Mouse (Mus musculus) midbrain, embryonic 13.5 days (tissue): ENCODE measurements around the gene Mgst3. TPM values are rescaled to one million over a fixed set of nuclear protein-coding genes. Genes with fewer than 3 reads are reported as not detected.
"Not testable (repeated sequence)": the region's sequence is repeated elsewhere in the genome, so short reads cannot be mapped to it uniquely, and the experiment has no call there.

ENCODE experiments used
- ATAC-seq: fragments of 200-750 bp; cut with Nextera tagmentation; 2 replicates; pipeline ENCODE4 v1.8.0; 2017; ENCODE audit warnings: mild to moderate bottlenecking, moderate TSS enrichment, moderate library complexity
- H3K27ac ChIP-seq: fragments of 300-500 bp; sonication (generic); 2 replicates; pipeline ENCODE4 v1.5.1; 2015; ENCODE audit warnings: inconsistent platforms, mild to moderate bottlenecking, moderate library complexity
- H3K27me3 ChIP-seq: fragments of 300-500 bp; sonication (generic); 2 replicates; pipeline ENCODE4 v1.6.1; 2015; ENCODE audit warnings: mild to moderate bottlenecking, inconsistent platforms
- H3K36me3 ChIP-seq: fragments of 300-500 bp; sonication (generic); 2 replicates; pipeline ENCODE4 v1.6.1; 2015; ENCODE audit warnings: mild to moderate bottlenecking, inconsistent platforms
- H3K4me1 ChIP-seq: fragments of 300-500 bp; sonication (generic); replicated peaks from 2 replicates; pipeline ENCODE4 v1.6.1; 2015; ENCODE audit warnings: inconsistent platforms
- H3K4me2 ChIP-seq: fragments of 300-500 bp; sonication (generic); replicated peaks from 2 replicates; pipeline ENCODE4 v1.6.1; 2015; ENCODE audit warnings: moderate library complexity, mild to moderate bottlenecking, inconsistent platforms
- H3K4me3 ChIP-seq: fragments of 300-500 bp; sonication (generic); replicated peaks from 2 replicates; pipeline ENCODE4 v1.5.1; 2015; ENCODE audit warnings: mild to moderate bottlenecking, inconsistent platforms
- H3K9ac ChIP-seq: fragments of 300-500 bp; sonication (generic); replicated peaks from 2 replicates; pipeline ENCODE4 v1.6.1; 2015; ENCODE audit warnings: mild to moderate bottlenecking, inconsistent platforms
- H3K9me3 ChIP-seq: fragments of 300-500 bp; sonication (generic); 2 replicates; pipeline ENCODE4 v1.6.1; 2016; ENCODE audit warnings: mild to moderate bottlenecking, inconsistent platforms
- WGBS: fragments of 180-500 bp; shearing (Covaris S2); methylation state at CpG from one replicate; pipeline ENCODE4 v1.1.7; 2015; 5-methylcytosine and 5-hydroxymethylcytosine counted together
- polyA plus RNA-seq: library from polyadenylated mRNA; unstranded; fragments of >200 nt; fragmentation: Nextera tagmentation; extraction: Ambion mirVana; gene quantifications from 2 replicates; pipeline ENCODE4 v1.2.1, GENCODE M21; 2015

The Mgst3 gene
- polyA plus RNA-seq, 1 experiment from 2014 or later, result 80.2 TPM

- Histone ChIP-seq H3K27ac (no peak overlapping the region), H3K4me1 (peaks cover 9% of the 10 kb centered on the region; the same call in 1 of the 2 replicates), H3K9ac (no peak overlapping the region), H3K9me3 (no peaks in the 10 kb centered on the region), H3K27me3 (no peaks in the 10 kb centered on the region), H3K4me3 (no peak overlapping the region), H3K4me2 (no peak overlapping the region), H3K36me3 (peaks cover 33% of the 10 kb centered on the region)
- WGBS, result 94% methylated on average over 14 of the region's 14 CpGs
- no peak for ATAC-seq
Observed at GRCm38 (mm10) chr1:167352403-167352802, 41.2 kb downstream of the Mgst3 start.

- peaks cover 9% of the 10 kb centered on the region; the same call in 1 of the 2 replicates for H3K4me1 ChIP-seq
- H3K27me3 ChIP-seq, result no peaks in the 10 kb centered on the region
- no peak for ATAC-seq
- peaks cover 19% of the 10 kb centered on the region for H3K36me3 ChIP-seq
- 37% methylated on average over 13 of the region's 13 CpGs for WGBS
- no peaks in the 10 kb centered on the region for H3K9me3 ChIP-seq
- peak overlapping the region; percentile 78 for H3K4me2 ChIP-seq
- peak overlapping the region; percentile 86 for H3K9ac ChIP-seq
- peak overlapping the region; percentile 82 for H3K27ac ChIP-seq
- H3K4me3 ChIP-seq, result peak overlapping the region; percentile 62
Observed at GRCm38 (mm10) chr1:167350597-167351415, 42.8 kb downstream of the Mgst3 start.

GRCm38 (mm10) chr1:167349815-167350596, 43.6 kb downstream of the Mgst3 start, which contains the start of gene Aldh9a1:
Gene Aldh9a1 (plus strand): TSS chr1:167349991.
- peak; percentile 99 for ATAC-seq
- under 1% methylated on average over 55 of the region's 55 CpGs for WGBS
- Histone ChIP-seq H3K36me3 (peaks cover 11% of the 10 kb centered on the region), H3K4me2 (peak within 1 kb of the TSS; percentile 78), H3K9ac (peak within 1 kb of the TSS; percentile 86), H3K27ac (peak within 1 kb of the TSS; percentile 82), H3K9me3 (no peaks in the 10 kb centered on the region), H3K4me3 (peak within 1 kb of the TSS; percentile 62), H3K4me1 (peaks cover 9% of the 10 kb centered on the region; the same call in 1 of the 2 replicates), H3K27me3 (no peaks in the 10 kb centered on the region)

- not testable (repeated sequence) for H3K4me1 ChIP-seq, H3K9me3 ChIP-seq, H3K9ac ChIP-seq, H3K4me2 ChIP-seq, ATAC-seq, H3K27me3 ChIP-seq, H3K36me3 ChIP-seq, H3K27ac ChIP-seq, H3K4me3 ChIP-seq
- WGBS, result 58% methylated on average over 3 of the region's 3 CpGs
Observed at GRCm38 (mm10) chr1:167349206-167349605, 44.4 kb downstream of the Mgst3 start.

- not testable (repeated sequence) for H3K9ac ChIP-seq, H3K4me3 ChIP-seq, H3K36me3 ChIP-seq, H3K4me1 ChIP-seq, H3K27me3 ChIP-seq, H3K9me3 ChIP-seq, H3K27ac ChIP-seq, ATAC-seq, H3K4me2 ChIP-seq
- WGBS, result 93% methylated on average over 10 of the region's 10 CpGs
Observed at GRCm38 (mm10) chr1:167345994-167346520, 47.6 kb downstream of the Mgst3 start.

GRCm38 (mm10) chr1:167342831-167343230, 50.8 kb downstream of the Mgst3 start:
- Histone ChIP-seq H3K4me2 (no peak overlapping the region), H3K27me3 (peaks cover 8% of the 10 kb centered on the region), H3K4me1 (no peaks in the 10 kb centered on the region), H3K27ac (no peak overlapping the region), H3K9me3 (no peaks in the 10 kb centered on the region), H3K9ac (no peak overlapping the region), H3K4me3 (no peak overlapping the region), H3K36me3 (no peaks in the 10 kb centered on the region)
- 90% methylated on average over 10 of the region's 10 CpGs for WGBS
- no peak for ATAC-seq

GRCm38 (mm10) chr1:167340910-167341528, 52.6 kb downstream of the Mgst3 start:
- peak; percentile 27 for ATAC-seq
- H3K4me2 ChIP-seq, result no peak overlapping the region
- 91% methylated on average over 3 of the region's 3 CpGs for WGBS

GRCm38 (mm10) chr1:167340111-167340787, 53.4 kb downstream of the Mgst3 start:
- 1% methylated on average over 47 of the region's 47 CpGs for WGBS
- Histone ChIP-seq H3K27me3 (peaks cover 8% of the 10 kb centered on the region), H3K4me3 (peak overlapping the region; percentile 45), H3K9me3 (no peaks in the 10 kb centered on the region), H3K4me2 (peak overlapping the region; percentile 78), H3K4me1 (no peaks in the 10 kb centered on the region), H3K9ac (peak overlapping the region; percentile 65), H3K36me3 (no peaks in the 10 kb centered on the region), H3K27ac (no peak overlapping the region)
- peak; percentile 46 for ATAC-seq

More at GRCm38 (mm10) chr1:167340910-167341528, 52.6 kb downstream of the Mgst3 start:
- Histone ChIP-seq H3K9me3 (no peaks in the 10 kb centered on the region), H3K36me3 (no peaks in the 10 kb centered on the region), H3K4me3 (no peak overlapping the region), H3K4me1 (no peaks in the 10 kb centered on the region), H3K9ac (no peak overlapping the region), H3K27ac (no peak overlapping the region), H3K27me3 (peaks cover 8% of the 10 kb centered on the region)

GRCm38 (mm10) chr1:167339177-167339781, 54.4 kb downstream of the Mgst3 start:
- no peak for ATAC-seq
- Histone ChIP-seq H3K4me2 (no peak overlapping the region), H3K4me3 (no peak overlapping the region), H3K36me3 (no peaks in the 10 kb centered on the region), H3K9me3 (no peaks in the 10 kb centered on the region), H3K4me1 (no peaks in the 10 kb centered on the region), H3K27ac (no peak overlapping the region), H3K9ac (no peak overlapping the region), H3K27me3 (peaks cover 8% of the 10 kb centered on the region)
- WGBS, result 75% methylated on average over 9 of the region's 9 CpGs

- H3K27me3 ChIP-seq, result peaks cover 8% of the 10 kb centered on the region
- no peak overlapping the region for H3K4me3 ChIP-seq
- H3K9ac ChIP-seq, result no peak overlapping the region
- 0 out of 2 replicates have a peak, but pooled peaks have one; percentile 64 for ATAC-seq
- H3K9me3 ChIP-seq, result no peaks in the 10 kb centered on the region
- WGBS, result 21% methylated on average over 12 of the region's 12 CpGs
- H3K36me3 ChIP-seq, result peaks cover 7% of the 10 kb centered on the region
- no peak overlapping the region for H3K4me2 ChIP-seq
- H3K27ac ChIP-seq, result no peak overlapping the region
- no peaks in the 10 kb centered on the region for H3K4me1 ChIP-seq
Observed at GRCm38 (mm10) chr1:167337463-167338095, 56.1 kb downstream of the Mgst3 start.
